Mouse (Mus musculus): ENCODE data around the gene Morf4l1. TPM values are rescaled to one million over a fixed set of nuclear protein-coding genes. Genes with fewer than 3 reads are reported as not detected.
"Not testable (repeated sequence)": the region's sequence is repeated elsewhere in the genome, so short reads cannot be mapped to it uniquely, and the experiment has no call there.

The Morf4l1 gene
- polyA plus RNA-seq, 1 experiment from 2014 or later: 215 TPM

GRCm38 (mm10) chr9:90084152-90084551, 30.4 kb downstream of the Morf4l1 start:
- H3K27me3 ChIP-seq (replicated peaks; ENCODE audit: control insufficient read depth, insufficient read depth, low read length): no peaks in the 10 kb centered on the region
- H3K4me1 ChIP-seq (replicated peaks; ENCODE audit: control insufficient read depth, insufficient read depth, low read length): no peaks in the 10 kb centered on the region
- ATAC-seq: no peak
- no peak overlapping the region for H3K4me2 ChIP-seq (replicated peaks; ENCODE audit: low read depth)
- no peak overlapping the region for H3K9ac ChIP-seq (ENCODE audit: low read depth, low read length)
- no peak overlapping the region for H3K27ac ChIP-seq (ENCODE audit: low read depth, low read length)
- TF ChIP-seq CTCF (IDR thresholded peaks at IDR 0.05; ENCODE audit: low read depth): no peak
- H3K9me3 ChIP-seq (ENCODE audit: control insufficient read depth): no peaks in the 10 kb centered on the region
- peaks cover 17% of the 10 kb centered on the region for H3K36me3 ChIP-seq (ENCODE audit: control insufficient read depth, insufficient read depth)
- H3K4me3 ChIP-seq (ENCODE audit: low read depth, low read length): no peak overlapping the region
- 83% methylated on average over 3 of the region's 3 CpGs for WGBS

- Histone ChIP-seq H3K4me1 (replicated peaks; ENCODE audit: control insufficient read depth, insufficient read depth, low read length) (no peaks in the 10 kb centered on the region), H3K9ac (ENCODE audit: low read depth, low read length) (no peak overlapping the region), H3K4me3 (ENCODE audit: low read depth, low read length) (no peak overlapping the region), H3K36me3 (ENCODE audit: control insufficient read depth, insufficient read depth) (peaks cover 8% of the 10 kb centered on the region; the same call in 1 of the 2 replicates), H3K4me2 (replicated peaks; ENCODE audit: low read depth) (no peak overlapping the region), H3K27ac (ENCODE audit: low read depth, low read length) (no peak overlapping the region), H3K9me3 (ENCODE audit: control insufficient read depth) (no peaks in the 10 kb centered on the region), H3K27me3 (replicated peaks; ENCODE audit: control insufficient read depth, insufficient read depth, low read length) (no peaks in the 10 kb centered on the region)
- WGBS: 96% methylated on average over 1 of the region's 1 CpGs
- TF ChIP-seq CTCF (IDR thresholded peaks at IDR 0.05; ENCODE audit: low read depth): no peak
- ATAC-seq: peak; percentile 31; the same call in 1 of the 2 replicates
These were observed 31.6 kb downstream of the Morf4l1 start for GRCm38 (mm10) chr9:90082992-90083391.

- H3K9ac ChIP-seq (ENCODE audit: low read depth, low read length); H3K36me3 ChIP-seq (ENCODE audit: control insufficient read depth, insufficient read depth); H3K27me3 ChIP-seq (replicated peaks; ENCODE audit: control insufficient read depth, insufficient read depth, low read length); H3K4me3 ChIP-seq (ENCODE audit: low read depth, low read length); H3K27ac ChIP-seq (ENCODE audit: low read depth, low read length); H3K9me3 ChIP-seq (ENCODE audit: control insufficient read depth); H3K4me2 ChIP-seq (replicated peaks; ENCODE audit: low read depth); ATAC-seq; H3K4me1 ChIP-seq (replicated peaks; ENCODE audit: control insufficient read depth, insufficient read depth, low read length): not testable (repeated sequence)
- WGBS: 74% methylated on average over 6 of the region's 6 CpGs
These were observed 32.6 kb downstream of the Morf4l1 start for GRCm38 (mm10) chr9:90081961-90082360.

- no peak overlapping the region for H3K9ac ChIP-seq (ENCODE audit: low read depth, low read length)
- ATAC-seq: peak; percentile 40; the same call in 1 of the 2 replicates
- WGBS: 57% methylated on average over 8 of the region's 8 CpGs
- no peaks in the 10 kb centered on the region for H3K27me3 ChIP-seq (replicated peaks; ENCODE audit: control insufficient read depth, insufficient read depth, low read length)
- no peak overlapping the region for H3K4me3 ChIP-seq (ENCODE audit: low read depth, low read length)
- peak; percentile 92 for TF ChIP-seq CTCF (IDR thresholded peaks at IDR 0.05; ENCODE audit: low read depth)
- no peaks in the 10 kb centered on the region; the same call in 1 of the 2 replicates for H3K36me3 ChIP-seq (ENCODE audit: control insufficient read depth, insufficient read depth)
- H3K9me3 ChIP-seq (ENCODE audit: control insufficient read depth): no peaks in the 10 kb centered on the region
- H3K4me2 ChIP-seq (replicated peaks; ENCODE audit: low read depth): no peak overlapping the region
- H3K27ac ChIP-seq (ENCODE audit: low read depth, low read length): no peak overlapping the region
- no peaks in the 10 kb centered on the region for H3K4me1 ChIP-seq (replicated peaks; ENCODE audit: control insufficient read depth, insufficient read depth, low read length)
These were observed 37.6 kb downstream of the Morf4l1 start for GRCm38 (mm10) chr9:90076849-90077461.

- H3K4me3 ChIP-seq (ENCODE audit: low read depth, low read length): no peak overlapping the region
- no peak overlapping the region for H3K9ac ChIP-seq (ENCODE audit: low read depth, low read length)
- H3K9me3 ChIP-seq (ENCODE audit: control insufficient read depth): no peaks in the 10 kb centered on the region
- no peak for TF ChIP-seq CTCF (IDR thresholded peaks at IDR 0.05; ENCODE audit: low read depth)
- H3K4me1 ChIP-seq (replicated peaks; ENCODE audit: control insufficient read depth, insufficient read depth, low read length): no peaks in the 10 kb centered on the region
- no peak overlapping the region for H3K4me2 ChIP-seq (replicated peaks; ENCODE audit: low read depth)
- no peak overlapping the region for H3K27ac ChIP-seq (ENCODE audit: low read depth, low read length)
- no peaks in the 10 kb centered on the region; the same call in 1 of the 2 replicates for H3K36me3 ChIP-seq (ENCODE audit: control insufficient read depth, insufficient read depth)
- ATAC-seq: no peak
- 86% methylated on average over 5 of the region's 5 CpGs for WGBS
- no peaks in the 10 kb centered on the region for H3K27me3 ChIP-seq (replicated peaks; ENCODE audit: control insufficient read depth, insufficient read depth, low read length)
These were observed 38.4 kb downstream of the Morf4l1 start for GRCm38 (mm10) chr9:90076131-90076530.

GRCm38 (mm10) chr9:90075336-90075735, 39.2 kb downstream of the Morf4l1 start:
- no peak for TF ChIP-seq CTCF (IDR thresholded peaks at IDR 0.05; ENCODE audit: low read depth)
- H3K27me3 ChIP-seq (replicated peaks; ENCODE audit: control insufficient read depth, insufficient read depth, low read length): no peaks in the 10 kb centered on the region
- no peak for ATAC-seq
- no peak overlapping the region for H3K4me3 ChIP-seq (ENCODE audit: low read depth, low read length)
- H3K4me2 ChIP-seq (replicated peaks; ENCODE audit: low read depth): no peak overlapping the region
- H3K36me3 ChIP-seq (ENCODE audit: control insufficient read depth, insufficient read depth): no peaks in the 10 kb centered on the region; the same call in 1 of the 2 replicates
- H3K9ac ChIP-seq (ENCODE audit: low read depth, low read length): no peak overlapping the region
- H3K9me3 ChIP-seq (ENCODE audit: control insufficient read depth): no peaks in the 10 kb centered on the region
- whole genome bisulfite sequencing: 78% methylated on average over 4 of the region's 4 CpGs
- H3K4me1 ChIP-seq (replicated peaks; ENCODE audit: control insufficient read depth, insufficient read depth, low read length): no peaks in the 10 kb centered on the region
- H3K27ac ChIP-seq (ENCODE audit: low read depth, low read length): no peak overlapping the region

All from intestine, postnatal 0 days (tissue).